Mouse (Mus musculus) MEL (cell line): ENCODE data around the gene Ppwd1. TPM values are rescaled to one million over a fixed set of nuclear protein-coding genes. Genes with fewer than 3 reads are reported as not detected.

Experiments
- DNase-seq: peaks from one replicate; pipeline ENCODE4 v3.0.0; 2011; ENCODE audit warnings: low read depth, low spot score
- H3K27ac ChIP-seq: 2 replicates; pipeline ENCODE4 v1.5.1; 2012; ENCODE audit warnings: low read depth, mild to moderate bottlenecking, control low read depth, low read length, moderate library complexity; ENCODE audit not compliant: control insufficient read depth
- H3K27me3 ChIP-seq, 2 experiments: fragments of 150-350 bp in 1 of 2; sonication (generic) in 1 of 2; 2 replicates each; pipeline ENCODE4 v1.6.1; 2012; ENCODE audit warnings: low read length in 2 of 2, mild to moderate bottlenecking in 2 of 2, improper control_type of control experiment in 1 of 2, moderate library complexity in 1 of 2; ENCODE audit not compliant: insufficient read depth in 2 of 2, control insufficient read depth in 1 of 2
- H3K36me3 ChIP-seq, 2 experiments: 2 replicates each; pipeline ENCODE4 v1.6.1; 2012 to 2014; ENCODE audit warnings: low read length in 2 of 2, improper control_type of control experiment in 1 of 2, inconsistent platforms in 1 of 2, mild to moderate bottlenecking in 1 of 2; ENCODE audit not compliant: insufficient read depth in 2 of 2, control insufficient read depth in 1 of 2
- H3K4me1 ChIP-seq, 2 experiments: fragments of 150-350 bp in 1 of 2; sonication (generic) in 1 of 2; 2 replicates each; pipeline ENCODE4 v1.6.1; 2012; ENCODE audit warnings: low read length in 2 of 2, improper control_type of control experiment in 1 of 2, mild to moderate bottlenecking in 1 of 2; ENCODE audit not compliant: insufficient read depth in 2 of 2, control insufficient read depth in 1 of 2
- H3K4me3 ChIP-seq, 2 experiments: fragments of 150-350 bp in 1 of 2; sonication (generic) in 1 of 2; 2 replicates each; pipeline ENCODE4 v1.5.1; 2012; ENCODE audit warnings: low read depth in 2 of 2, low read length in 2 of 2, mild to moderate bottlenecking in 2 of 2, moderate library complexity in 2 of 2, control low read depth in 1 of 2, improper control_type of control experiment in 1 of 2; ENCODE audit not compliant: control insufficient read depth in 1 of 2, insufficient read depth in 1 of 2
- H3K79me2 ChIP-seq: 2 replicates; pipeline ENCODE4 v1.6.1; 2012; ENCODE audit warnings: mild to moderate bottlenecking, low read length, moderate library complexity; ENCODE audit not compliant: control insufficient read depth, poor library complexity, insufficient read depth
- H3K9ac ChIP-seq: 2 replicates; pipeline ENCODE4 v1.6.1; 2012; ENCODE audit warnings: low read depth, mild to moderate bottlenecking, control low read depth, low read length, moderate library complexity; ENCODE audit not compliant: control insufficient read depth, poor library complexity, severe bottlenecking
- H3K9me3 ChIP-seq: fragments of 150-350 bp; sonication (generic); replicated peaks from 2 replicates; pipeline ENCODE4 v1.6.1; 2012; ENCODE audit warnings: mild to moderate bottlenecking, low read length, improper control_type of control experiment, moderate library complexity; ENCODE audit not compliant: insufficient read depth
- BHLHE40 ChIP-seq: IDR thresholded peaks from 2 replicates; pipeline ENCODE4 v1.6.1; 2012; ENCODE audit warnings: low read depth, mild to moderate bottlenecking, inconsistent platforms, low read length, improper control_type of control experiment, borderline replicate concordance
- CTCF ChIP-seq, 3 experiments: IDR thresholded peaks in 2 of 3; conservative IDR thresholded peaks in 1 of 3; 2 replicates each; pipeline ENCODE4 v1.5.1; 2011 to 2012; ENCODE audit warnings: low read length in 3 of 3, low read depth in 2 of 3, mild to moderate bottlenecking in 2 of 3, improper control_type of control experiment in 1 of 3, inconsistent platforms in 1 of 3, mixed read lengths in 1 of 3, moderate library complexity in 1 of 3; ENCODE audit not compliant: control insufficient read depth in 1 of 3, insufficient read depth in 1 of 3, poor library complexity in 1 of 3, severe bottlenecking in 1 of 3
- ELF1 ChIP-seq: IDR thresholded peaks from 2 replicates; pipeline ENCODE4 v1.6.1; 2014; ENCODE audit warnings: low read depth, mild to moderate bottlenecking, inconsistent platforms, low read length, improper control_type of control experiment, moderate library complexity
- EP300 ChIP-seq, 2 experiments: IDR thresholded peaks; 2 replicates each; pipeline ENCODE4 v1.6.1; 2011; ENCODE audit warnings: improper control_type of control experiment in 2 of 2, low read length in 2 of 2, low read depth in 1 of 2, mild to moderate bottlenecking in 1 of 2
- GATA1 ChIP-seq: IDR thresholded peaks from 2 replicates; pipeline ENCODE4 v1.6.1; 2011; ENCODE audit warnings: low read depth, low read length, improper control_type of control experiment
- KAT2A ChIP-seq: conservative IDR thresholded peaks from 2 replicates; pipeline ENCODE4 v1.6.1; 2012; ENCODE audit warnings: low read depth, low read length, improper control_type of control experiment, inconsistent platforms
- MAFK ChIP-seq: IDR thresholded peaks from 2 replicates; pipeline ENCODE4 v1.6.1; 2011; ENCODE audit warnings: low read depth, mild to moderate bottlenecking, low read length, improper control_type of control experiment, borderline replicate concordance
- MAX ChIP-seq: IDR thresholded peaks from 2 replicates; pipeline ENCODE4 v1.6.1; 2011; ENCODE audit warnings: low read length, improper control_type of control experiment
- MEF2A ChIP-seq: IDR thresholded peaks from 2 replicates; pipeline ENCODE4 v1.6.1; 2014; ENCODE audit warnings: low read depth, mild to moderate bottlenecking, inconsistent platforms, low read length, improper control_type of control experiment; ENCODE audit not compliant: poor library complexity, insufficient replicate concordance, severe bottlenecking; ENCODE audit errors: extremely low read depth
- MXI1 ChIP-seq: IDR thresholded peaks from 2 replicates; pipeline ENCODE4 v1.6.1; 2011; ENCODE audit warnings: mild to moderate bottlenecking, low read depth, low read length, improper control_type of control experiment
- MYB ChIP-seq: IDR thresholded peaks from 2 replicates; pipeline ENCODE4 v1.6.1; 2011; ENCODE audit warnings: mild to moderate bottlenecking, low read depth, low read length, improper control_type of control experiment
- NELFE ChIP-seq: IDR thresholded peaks from 2 replicates; pipeline ENCODE4 v1.6.1; 2011; ENCODE audit warnings: low read depth, low read length, improper control_type of control experiment
- NRF1 ChIP-seq: IDR thresholded peaks from 2 replicates; pipeline ENCODE4 v1.6.1; 2014; ENCODE audit warnings: low read depth, mild to moderate bottlenecking, inconsistent platforms, low read length, improper control_type of control experiment, moderate library complexity; ENCODE audit not compliant: poor library complexity, insufficient read depth, severe bottlenecking
- POLR2AphosphoS2 ChIP-seq: IDR thresholded peaks from 2 replicates; pipeline ENCODE4 v1.6.1; 2011; ENCODE audit warnings: low read length, improper control_type of control experiment
- POLR2AphosphoS5 ChIP-seq: IDR thresholded peaks from 2 replicates; pipeline ENCODE4 v1.6.1; 2012; ENCODE audit warnings: low read depth, borderline replicate concordance, mild to moderate bottlenecking, inconsistent platforms, low read length, moderate library complexity, mixed read lengths
- RAD21 ChIP-seq: IDR thresholded peaks from 2 replicates; pipeline ENCODE4 v1.6.1; 2011; ENCODE audit warnings: mild to moderate bottlenecking, low read depth, low read length, improper control_type of control experiment
- RCOR1 ChIP-seq: IDR thresholded peaks from 2 replicates; pipeline ENCODE4 v1.6.1; 2012; ENCODE audit warnings: low read depth, mild to moderate bottlenecking, inconsistent platforms, low read length, improper control_type of control experiment
- SIN3A ChIP-seq: IDR thresholded peaks from 2 replicates; pipeline ENCODE4 v1.6.1; 2012; ENCODE audit warnings: low read length, improper control_type of control experiment, inconsistent platforms
- SMC3 ChIP-seq: IDR thresholded peaks from 2 replicates; pipeline ENCODE4 v1.6.1; 2011; ENCODE audit warnings: low read depth, low read length, improper control_type of control experiment
- TAL1 ChIP-seq: IDR thresholded peaks from 2 replicates; pipeline ENCODE4 v1.6.1; 2012; ENCODE audit warnings: mild to moderate bottlenecking, inconsistent platforms, low read length, moderate library complexity, mixed read lengths
- TBP ChIP-seq: IDR thresholded peaks from 2 replicates; pipeline ENCODE4 v1.8.0; 2011; ENCODE audit warnings: low read depth, low read length, improper control_type of control experiment
- UBTF ChIP-seq: IDR thresholded peaks from 2 replicates; pipeline ENCODE4 v1.6.1; 2012; ENCODE audit warnings: low read depth, mild to moderate bottlenecking, inconsistent platforms, low read length, improper control_type of control experiment, moderate library complexity, borderline replicate concordance; ENCODE audit not compliant: insufficient read depth
- USF1 ChIP-seq: IDR thresholded peaks from 2 replicates; pipeline ENCODE4 v1.6.1; 2014; ENCODE audit warnings: low read depth, mild to moderate bottlenecking, inconsistent platforms, low read length, improper control_type of control experiment, moderate library complexity
- ZKSCAN1 ChIP-seq: IDR thresholded peaks from 2 replicates; pipeline ENCODE4 v1.6.1; 2012; ENCODE audit warnings: low read depth, mild to moderate bottlenecking, inconsistent platforms, low read length, improper control_type of control experiment, moderate library complexity
- ZMIZ1 ChIP-seq: IDR thresholded peaks from 2 replicates; pipeline ENCODE4 v1.6.1; 2012; ENCODE audit warnings: low read depth, mild to moderate bottlenecking, inconsistent platforms, low read length, improper control_type of control experiment, moderate library complexity
- polyA plus RNA-seq, 2 experiments: library from polyadenylated mRNA; stranded (reverse) in 1 of 2; unstranded in 1 of 2; fragments of >175 nt in 1 of 2; fragments of >200 nt in 1 of 2; gene quantifications; 2 replicates each; pipeline versions ENCODE4 v1.2.1 to v1.2.4; 2012; ENCODE audit warnings: low replicate concordance in 2 of 2, low read depth in 1 of 2; ENCODE audit not compliant: insufficient read length in 2 of 2, insufficient read depth in 1 of 2, missing spikeins in 1 of 2
- total RNA-seq: library from RNA; depleted of rRNA; stranded (reverse); fragments of 300-350 nt; gene quantifications from 2 replicates; pipeline ENCODE4 v1.2.3, GENCODE M21; 2012

Ppwd1 gene
- total and polyA plus RNA-seq, 3 experiments, result 16.0 to 17.1 TPM; not detected in 1

- peaks cover 3 to 8% of the 10 kb centered on the region in 2 experiments for H3K4me1 ChIP-seq
- no peaks in the 10 kb centered on the region for H3K9me3 ChIP-seq
- peaks cover 27% of the 10 kb centered on the region for H3K79me2 ChIP-seq
- H3K27ac ChIP-seq, result peak overlapping the region; percentile 51
- H3K36me3 ChIP-seq, result peaks cover 0 to 25% of the 10 kb centered on the region in 2 experiments; a peak in 3 of 4 replicates
- peak overlapping the region; percentile 61 to 92 for H3K4me3 ChIP-seq
- peak; percentile 68; the same call in 1 of the 2 replicates for TF ChIP-seq USF1
- no peak for TF ChIP-seq POLR2AphosphoS5
- TF ChIP-seq POLR2AphosphoS2, result no peak
- no peaks in the 10 kb centered on the region for H3K27me3 ChIP-seq
- peak; percentile 49 for DNase-seq
- peak overlapping the region; percentile 93 for H3K9ac ChIP-seq
These were observed 1.2 kb downstream of the Ppwd1 start for GRCm38 (mm10) chr13:104227478-104227877.

GRCm38 (mm10) chr13:104204313-104204712 lies 24.3 kb downstream of the Ppwd1 start:
- H3K4me1 ChIP-seq, result no peaks in the 10 kb centered on the region
- H3K79me2 ChIP-seq, result no peaks in the 10 kb centered on the region
- H3K4me3 ChIP-seq, result no peak overlapping the region
- no peak overlapping the region for H3K27ac ChIP-seq
- H3K9me3 ChIP-seq, result no peaks in the 10 kb centered on the region
- DNase-seq, result peak; percentile 41
- H3K27me3 ChIP-seq, result no peaks in the 10 kb centered on the region
- TF ChIP-seq ZMIZ1, result no peak
- no peak for TF ChIP-seq MEF2A
- no peak for TF ChIP-seq KAT2A
- TF ChIP-seq SIN3A, result no peak
- TF ChIP-seq MXI1, result no peak
- TF ChIP-seq TAL1, result no peak
- no peak for TF ChIP-seq MAX
- TF ChIP-seq BHLHE40, result no peak
- no peak for TF ChIP-seq TBP
- no peak for TF ChIP-seq MYB
- TF ChIP-seq ELF1, result no peak
- no peak for TF ChIP-seq USF1
- TF ChIP-seq RAD21, result peak; percentile 41
- no peak for TF ChIP-seq NRF1
- no peak for TF ChIP-seq EP300 (IDR thresholded peaks at IDR 0.05; ENCODE audit: low read depth in 1 of 2, low read length in 2 of 2)
- peak; percentile 25; the same call in 1 of the 2 replicates for TF ChIP-seq GATA1
- no peak for TF ChIP-seq RCOR1
- peak in 1 of 3 experiments; percentile 46; a peak in 2 of 6 replicates for TF ChIP-seq CTCF (IDR thresholded peaks at IDR 0.05 in 2 of 3, conservative IDR thresholded peaks at IDR 0.05 in 1 of 3; ENCODE audit: control insufficient read depth in 1 of 3, insufficient read depth in 1 of 3, low read depth in 2 of 3, low read length in 3 of 3, poor library complexity in 1 of 3, severe bottlenecking in 1 of 3)
- TF ChIP-seq SMC3, result peak; percentile 19; the same call in 1 of the 2 replicates
- no peak for TF ChIP-seq MAFK
- TF ChIP-seq NELFE, result no peak
- no peak for TF ChIP-seq UBTF
- TF ChIP-seq ZKSCAN1, result no peak
- H3K36me3 ChIP-seq, result peaks cover 0 to 30% of the 10 kb centered on the region in 2 experiments; a peak in 2 of 4 replicates
- no peak overlapping the region for H3K9ac ChIP-seq
